Mouse (Mus musculus): ENCODE measurements around the gene Ccl8.

Ccl8 gene

GRCm38 (mm10) chr11:82114885-82115284 is at the start of gene Ccl8:
TSS of gene Ccl8 (plus strand) at chr11:82115185.
- no peak for DNase-seq

- DNase-seq, result no peak
Measured at GRCm38 (mm10) chr11:82066953-82067571, 47.9 kb upstream of the Ccl8 start.

GRCm38 (mm10) chr11:82071076-82071475 is 43.9 kb upstream of the Ccl8 start:
- DNase-seq, result no peak

- no peak for DNase-seq
Measured at GRCm38 (mm10) chr11:82072374-82072773, 42.6 kb upstream of the Ccl8 start.

GRCm38 (mm10) chr11:82072984-82073383 is 42.0 kb upstream of the Ccl8 start:
- no peak for DNase-seq

GRCm38 (mm10) chr11:82073686-82074085 is 41.3 kb upstream of the Ccl8 start:
- no peak for DNase-seq

GRCm38 (mm10) chr11:82077031-82077430 is 38.0 kb upstream of the Ccl8 start:
- no peak for DNase-seq

- DNase-seq, result no peak
Measured at GRCm38 (mm10) chr11:82078136-82078730, 36.8 kb upstream of the Ccl8 start.

GRCm38 (mm10) chr11:82080865-82081264 is 34.1 kb upstream of the Ccl8 start:
- no peak for DNase-seq

GRCm38 (mm10) chr11:82084360-82084759 is 30.6 kb upstream of the Ccl8 start:
- DNase-seq, result no peak

- no peak for DNase-seq
Measured at GRCm38 (mm10) chr11:82099511-82100323, 15.3 kb upstream of the Ccl8 start.

- DNase-seq, result no peak
Measured at GRCm38 (mm10) chr11:82101087-82101486, 13.9 kb upstream of the Ccl8 start.

- no peak for DNase-seq
Measured at GRCm38 (mm10) chr11:82101529-82101928, 13.5 kb upstream of the Ccl8 start, which contains the start of gene Ccl12. TSS of gene Ccl12 (plus strand) at chr11:82101845.

- DNase-seq, result no peak
Measured at GRCm38 (mm10) chr11:82109611-82110010, 5.4 kb upstream of the Ccl8 start.

- DNase-seq, result no peak
Measured at GRCm38 (mm10) chr11:82110372-82111248, 4.4 kb upstream of the Ccl8 start.

GRCm38 (mm10) chr11:82116041-82116440 is 1.1 kb downstream of the Ccl8 start:
- no peak for DNase-seq

GRCm38 (mm10) chr11:82132977-82133376 is 18.0 kb downstream of the Ccl8 start:
- DNase-seq, result no peak

- no peak for DNase-seq
Measured at GRCm38 (mm10) chr11:82136196-82136595, 21.2 kb downstream of the Ccl8 start.

GRCm38 (mm10) chr11:82139492-82140094 is 24.6 kb downstream of the Ccl8 start:
- DNase-seq, result no peak

GRCm38 (mm10) chr11:82159126-82159525 is 44.1 kb downstream of the Ccl8 start:
- DNase-seq, result no peak

GRCm38 (mm10) chr11:82163285-82163684 is 48.3 kb downstream of the Ccl8 start:
- no peak for DNase-seq
